In genomic region chr4:136808478-136808877, GRCm38 (mm10) we compare ENCODE assay signal across 12 mouse cellular contexts. TPM values are rescaled to one million over a fixed set of nuclear protein-coding genes. Genes with fewer than 3 reads are reported as not detected.
DNase-seq lines count a peak whose midpoint lies in the region; ATAC-seq and TF ChIP-seq lines count a peak whose summit lies in the region.
"Had no signal": no experiment of that assay in that cellular context is flagged by ENCODE, and none has a peak within 500 bp of the region (broad histone marks: within the 10 kb centered on the region; RNA-seq: fewer than 3 reads in every experiment).

No protein-coding gene starts in this region.

- no peaks in the 10 kb centered on the region for H3K79me2 ChIP-seq in myocyte (ENCODE audit: control insufficient read depth, insufficient read depth)

- ATAC-seq in forebrain, embryonic 11.5 days (replicated peaks; ENCODE audit: low FRiP score), result no peak
- no peak for ATAC-seq in stomach, embryonic 16.5 days (ENCODE audit: insufficient read depth, low FRiP score)
- no peak for ATAC-seq in stomach, postnatal 0 days (ENCODE audit: low FRiP score, low TSS enrichment)
- no peak for ATAC-seq in hindbrain, embryonic 12.5 days (ENCODE audit: low FRiP score)
- ATAC-seq: liver, postnatal 0 days had no signal

- no peaks in the 10 kb centered on the region for H3K9me3 ChIP-seq in forebrain, embryonic 10.5 days
- H3K9me3 ChIP-seq in forebrain, embryonic 11.5 days (ENCODE audit: control insufficient read depth, low read length), result no peaks in the 10 kb centered on the region
- H3K9me3 ChIP-seq in stomach, embryonic 16.5 days (replicated peaks; ENCODE audit: control insufficient read depth, low read length), result no peaks in the 10 kb centered on the region
- H3K9me3 ChIP-seq in stomach, postnatal 0 days (ENCODE audit: control insufficient read depth, low read length), result no peaks in the 10 kb centered on the region
- no peaks in the 10 kb centered on the region for H3K9me3 ChIP-seq in hindbrain, embryonic 12.5 days (replicated peaks)

- peak overlapping the region; percentile 54 for H3K27ac ChIP-seq in forebrain, embryonic 10.5 days
- H3K27ac ChIP-seq in forebrain, embryonic 11.5 days (ENCODE audit: low read depth, low read length), result no peak overlapping the region
- no peak overlapping the region for H3K27ac ChIP-seq in stomach, embryonic 16.5 days (ENCODE audit: low read length)
- H3K27ac ChIP-seq in stomach, postnatal 0 days (replicated peaks), result no peak overlapping the region
- peak overlapping the region; percentile 60 for H3K27ac ChIP-seq in hindbrain, embryonic 12.5 days
- H3K27ac ChIP-seq: kidney, postnatal 0 days had no signal

- H3K4me1 ChIP-seq in forebrain, embryonic 10.5 days, result peaks cover 100% of the 10 kb centered on the region
- H3K4me1 ChIP-seq in forebrain, embryonic 11.5 days (replicated peaks; ENCODE audit: control insufficient read depth, insufficient read depth, low read length), result peaks cover 31% of the 10 kb centered on the region
- peaks cover 40% of the 10 kb centered on the region for H3K4me1 ChIP-seq in stomach, embryonic 16.5 days (ENCODE audit: control insufficient read depth, insufficient read depth, low read length)
- H3K4me1 ChIP-seq in stomach, postnatal 0 days (replicated peaks; ENCODE audit: control insufficient read depth, insufficient read depth), result 0 out of 2 replicates have a peak, but pooled peaks cover 2% of the 10 kb centered on the region
- H3K4me1 ChIP-seq in hindbrain, embryonic 12.5 days, result peaks cover 69% of the 10 kb centered on the region

- DNase-seq in forebrain, embryonic 10.5 days (ENCODE audit: extremely low spot score, low spot score), result no peak
- DNase-seq in forebrain, embryonic 11.5 days (ENCODE audit: low spot score), result no peak
- DNase-seq in stomach, postnatal 0 days (ENCODE audit: low spot score), result no peak
- DNase-seq in spleen, postnatal 36 days (ENCODE audit: low spot score in 2 of 2), result no peak
- DNase-seq in cerebellum, postnatal 10 days, result no peak
- DNase-seq: B cell, adult 2 months; cerebellum, adult 9-11 months; liver, postnatal 0 days had no signal

- H3K4me3 ChIP-seq in forebrain, embryonic 10.5 days, result no peak overlapping the region
- no peak overlapping the region for H3K4me3 ChIP-seq in forebrain, embryonic 11.5 days (ENCODE audit: low read depth, low read length)
- no peak overlapping the region for H3K4me3 ChIP-seq in stomach, embryonic 16.5 days (replicated peaks; ENCODE audit: low read length)
- no peak overlapping the region for H3K4me3 ChIP-seq in stomach, postnatal 0 days (ENCODE audit: low read depth, low read length)
- H3K4me3 ChIP-seq in hindbrain, embryonic 12.5 days, result no peak overlapping the region
- no peak overlapping the region for H3K4me3 ChIP-seq in myocyte

- H3K9ac ChIP-seq in forebrain, embryonic 11.5 days (ENCODE audit: low read length), result no peak overlapping the region
- 0 out of 2 replicates have a peak overlapping the region, but pooled peaks have one; percentile 22 for H3K9ac ChIP-seq in stomach, embryonic 16.5 days (ENCODE audit: low read length)
- H3K9ac ChIP-seq in stomach, postnatal 0 days (ENCODE audit: low read length), result no peak overlapping the region
- 0 out of 2 replicates have a peak overlapping the region, but pooled peaks have one; percentile 27 for H3K9ac ChIP-seq in hindbrain, embryonic 12.5 days
- H3K9ac ChIP-seq: liver, postnatal 0 days had no signal

- H3ac ChIP-seq in myocyte (ENCODE audit: control insufficient read depth, insufficient read length), result no peak overlapping the region

- H3K36me3 ChIP-seq in forebrain, embryonic 10.5 days (replicated peaks), result peaks cover 14% of the 10 kb centered on the region
- H3K36me3 ChIP-seq in forebrain, embryonic 11.5 days (ENCODE audit: control insufficient read depth, insufficient read depth, low read length), result no peaks in the 10 kb centered on the region
- no peaks in the 10 kb centered on the region for H3K36me3 ChIP-seq in stomach, embryonic 16.5 days (ENCODE audit: control insufficient read depth, insufficient read depth, low read length)
- no peaks in the 10 kb centered on the region for H3K36me3 ChIP-seq in stomach, postnatal 0 days (ENCODE audit: control insufficient read depth, insufficient read depth, low read length)
- no peaks in the 10 kb centered on the region for H3K36me3 ChIP-seq in hindbrain, embryonic 12.5 days
- no peaks in the 10 kb centered on the region for H3K36me3 ChIP-seq in myocyte (ENCODE audit: control insufficient read depth, insufficient read depth)

- no peak for TF ChIP-seq CTCF in stomach, postnatal 0 days (IDR thresholded peaks at IDR 0.05; ENCODE audit: low read depth)

- no peaks in the 10 kb centered on the region for H3K27me3 ChIP-seq in forebrain, embryonic 10.5 days (ENCODE audit: poor library complexity, severe bottlenecking)
- H3K27me3 ChIP-seq in forebrain, embryonic 11.5 days (ENCODE audit: control insufficient read depth, insufficient read depth, low read length), result no peaks in the 10 kb centered on the region
- H3K27me3 ChIP-seq in stomach, embryonic 16.5 days (ENCODE audit: control insufficient read depth, insufficient read depth, low read length), result no peaks in the 10 kb centered on the region
- H3K27me3 ChIP-seq in stomach, postnatal 0 days (ENCODE audit: control insufficient read depth, insufficient read depth, low read length), result no peaks in the 10 kb centered on the region
- H3K27me3 ChIP-seq in hindbrain, embryonic 12.5 days, result no peaks in the 10 kb centered on the region
- H3K27me3 ChIP-seq in myocyte (ENCODE audit: control insufficient read depth, insufficient read depth, insufficient read length), result no peaks in the 10 kb centered on the region

- TF ChIP-seq POLR2A in myocyte (IDR thresholded peaks at IDR 0.05; ENCODE audit: insufficient read length, low read depth), result peak; percentile 19

- no peak overlapping the region for H3K4me2 ChIP-seq in forebrain, embryonic 11.5 days (ENCODE audit: low read depth, low read length, severe bottlenecking)
- no peak overlapping the region for H3K4me2 ChIP-seq in stomach, embryonic 16.5 days (ENCODE audit: low read depth, low read length)
- no peak overlapping the region for H3K4me2 ChIP-seq in stomach, postnatal 0 days (replicated peaks; ENCODE audit: low read depth)
- no peak overlapping the region for H3K4me2 ChIP-seq in hindbrain, embryonic 12.5 days (replicated peaks)
- peak overlapping the region; percentile 65 for H3K4me2 ChIP-seq in myocyte (ENCODE audit: low read depth)

- no peak for TF ChIP-seq EP300 in stomach, postnatal 0 days (optimal IDR thresholded peaks at IDR 0.05)

- 28% methylated on average over 11 of the region's 11 CpGs for WGBS in forebrain, embryonic 10.5 days
- WGBS in forebrain, embryonic 11.5 days, result 27% methylated on average over 11 of the region's 11 CpGs
- 29% methylated on average over 11 of the region's 11 CpGs for WGBS in stomach, embryonic 16.5 days
- 33% methylated on average over 11 of the region's 11 CpGs for WGBS in stomach, postnatal 0 days
- WGBS in hindbrain, embryonic 12.5 days, result 27% methylated on average over 11 of the region's 11 CpGs

TF ChIP-seq in myocyte, 11 proteins besides CTCF, POLR2A, EP300 and RAD21:
- TF ChIP-seq MYOD1 (IDR thresholded peaks at IDR 0.05; ENCODE audit: control insufficient read depth in 1 of 3, insufficient read length in 2 of 3, low read depth in 2 of 3) (no peak), E2F4 (IDR thresholded peaks at IDR 0.05; ENCODE audit: insufficient read depth) (no peak), TCF3 (IDR thresholded peaks at IDR 0.05; ENCODE audit: insufficient read length, low read depth) (no peak), USF1 (IDR thresholded peaks at IDR 0.05; ENCODE audit: low read depth) (peak; percentile 28), MYOG (IDR thresholded peaks at IDR 0.05; ENCODE audit: control insufficient read depth in 1 of 3, insufficient read depth in 1 of 3, insufficient read length in 2 of 3, low read depth in 2 of 3) (peak in 1 of 3 experiments; percentile 48), TCF12 (IDR thresholded peaks at IDR 0.05; ENCODE audit: insufficient read depth, poor library complexity, severe bottlenecking) (no peak), SRF (IDR thresholded peaks at IDR 0.05; ENCODE audit: control insufficient read depth, insufficient read length, low read depth) (no peak), POLR2AphosphoS2 (IDR thresholded peaks at IDR 0.05; ENCODE audit: insufficient read length, low read depth) (no peak), REST (IDR thresholded peaks at IDR 0.05; ENCODE audit: insufficient read depth, insufficient read length) (no peak), CEBPB (IDR thresholded peaks at IDR 0.05; ENCODE audit: insufficient read depth, poor library complexity, severe bottlenecking) (no peak), MAX (IDR thresholded peaks at IDR 0.05; ENCODE audit: low read depth) (no peak)
TF ChIP-seq in myocyte: peak in this region for 2.

RNA-seq across cellular contexts. Expression of gene Ephb2, which starts 27.3 kb away (rescaled TPM):
- 9.5 and 9.7 TPM in 2 replicates for polyA plus RNA-seq in forebrain, embryonic 10.5 days (2016; fragmentation: Nextera tagmentation; extraction: Ambion mirVana)
- 35.8 and 36.9 TPM in 2 replicates for polyA plus RNA-seq in forebrain, embryonic 11.5 days (2014; fragmentation: Nextera tagmentation; extraction: Ambion mirVana)
- 3.3 and 3.8 TPM in 2 replicates for polyA plus RNA-seq in stomach, embryonic 16.5 days (2015; fragmentation: Nextera tagmentation; extraction: Ambion mirVana)
- polyA plus RNA-seq in stomach, postnatal 0 days (2015; fragmentation: Nextera tagmentation; extraction: Ambion mirVana), result 2.3 and 2.5 TPM in 2 replicates
- 25.4 and 30.8 TPM in 2 replicates for polyA plus RNA-seq in hindbrain, embryonic 12.5 days (2016; fragmentation: Nextera tagmentation; extraction: Ambion mirVana)
- 21.7 TPM for polyA plus RNA-seq in myocyte (2012; fragmentation: generic; extraction: Trizol)

Comparison
In these comparisons a context has a peak if more than half of its experiments do, and no peak if none do; other contexts are left out.
1. H3K27ac ChIP-seq: peak in forebrain, embryonic 10.5 days (single experiment) and hindbrain, embryonic 12.5 days (single experiment); none in forebrain, embryonic 11.5 days (single experiment), stomach, embryonic 16.5 days (single experiment) and stomach, postnatal 0 days (single experiment).
2. H3K9ac ChIP-seq: peak in stomach, embryonic 16.5 days (single experiment) and hindbrain, embryonic 12.5 days (single experiment); none in forebrain, embryonic 11.5 days (single experiment) and stomach, postnatal 0 days (single experiment).